Mouse (Mus musculus) embryonic facial prominence, embryonic 13.5 days (tissue): ENCODE results near the gene Safb. TPM values are rescaled to one million over a fixed set of nuclear protein-coding genes. Genes with fewer than 3 reads are reported as not detected.
"Not testable (repeated sequence)": the region's sequence is repeated elsewhere in the genome, so short reads cannot be mapped to it uniquely, and the experiment has no call there.

Experiments used
- ATAC-seq: fragments of 200-750 bp; cut with Nextera tagmentation; 2 replicates; pipeline ENCODE4 v1.8.0; 2017; ENCODE audit warnings: low read depth; ENCODE audit not compliant: insufficient number of reproducible peaks, insufficient read depth, low FRiP score, low TSS enrichment
- H3K27ac ChIP-seq: fragments of 300-500 bp; sonication (generic); 2 replicates; pipeline ENCODE4 v1.5.1; 2015; ENCODE audit warnings: moderate library complexity, mild to moderate bottlenecking, inconsistent platforms
- H3K27me3 ChIP-seq: fragments of 300-500 bp; sonication (generic); 2 replicates; pipeline ENCODE4 v1.6.1; 2015; ENCODE audit warnings: mild to moderate bottlenecking, inconsistent platforms
- H3K36me3 ChIP-seq: fragments of 300-500 bp; sonication (generic); 2 replicates; pipeline ENCODE4 v1.6.1; 2015; ENCODE audit warnings: mild to moderate bottlenecking, inconsistent platforms
- H3K4me1 ChIP-seq: fragments of 300-500 bp; sonication (generic); 2 replicates; pipeline ENCODE4 v1.6.1; 2015; ENCODE audit warnings: inconsistent platforms
- H3K4me2 ChIP-seq: fragments of 300-500 bp; sonication (generic); 2 replicates; pipeline ENCODE4 v1.6.1; 2015; ENCODE audit warnings: moderate library complexity, mild to moderate bottlenecking, inconsistent platforms
- H3K4me3 ChIP-seq: fragments of 300-500 bp; sonication (generic); 2 replicates; pipeline ENCODE4 v1.5.1; 2015; ENCODE audit warnings: mild to moderate bottlenecking, inconsistent platforms
- H3K9ac ChIP-seq: fragments of 300-500 bp; sonication (generic); 2 replicates; pipeline ENCODE4 v1.6.1; 2015; ENCODE audit warnings: mild to moderate bottlenecking, inconsistent platforms
- H3K9me3 ChIP-seq: fragments of 300-500 bp; sonication (generic); 2 replicates; pipeline ENCODE4 v1.6.1; 2016; ENCODE audit warnings: inconsistent platforms
- WGBS: fragments of 180-500 bp; shearing (Covaris S2); methylation state at CpG from one replicate; pipeline ENCODE4 v1.1.7; 2015; ENCODE audit warnings: mixed read lengths; 5-methylcytosine and 5-hydroxymethylcytosine counted together
- polyA plus RNA-seq: library from polyadenylated mRNA; unstranded; fragments of >200 nt; fragmentation: Nextera tagmentation; extraction: Ambion mirVana; gene quantifications from 2 replicates; pipeline ENCODE4 v1.2.1, GENCODE M21; 2015

Gene Safb
- polyA plus RNA-seq, 1 experiment from 2014 or later, result 119 TPM

DNA sequence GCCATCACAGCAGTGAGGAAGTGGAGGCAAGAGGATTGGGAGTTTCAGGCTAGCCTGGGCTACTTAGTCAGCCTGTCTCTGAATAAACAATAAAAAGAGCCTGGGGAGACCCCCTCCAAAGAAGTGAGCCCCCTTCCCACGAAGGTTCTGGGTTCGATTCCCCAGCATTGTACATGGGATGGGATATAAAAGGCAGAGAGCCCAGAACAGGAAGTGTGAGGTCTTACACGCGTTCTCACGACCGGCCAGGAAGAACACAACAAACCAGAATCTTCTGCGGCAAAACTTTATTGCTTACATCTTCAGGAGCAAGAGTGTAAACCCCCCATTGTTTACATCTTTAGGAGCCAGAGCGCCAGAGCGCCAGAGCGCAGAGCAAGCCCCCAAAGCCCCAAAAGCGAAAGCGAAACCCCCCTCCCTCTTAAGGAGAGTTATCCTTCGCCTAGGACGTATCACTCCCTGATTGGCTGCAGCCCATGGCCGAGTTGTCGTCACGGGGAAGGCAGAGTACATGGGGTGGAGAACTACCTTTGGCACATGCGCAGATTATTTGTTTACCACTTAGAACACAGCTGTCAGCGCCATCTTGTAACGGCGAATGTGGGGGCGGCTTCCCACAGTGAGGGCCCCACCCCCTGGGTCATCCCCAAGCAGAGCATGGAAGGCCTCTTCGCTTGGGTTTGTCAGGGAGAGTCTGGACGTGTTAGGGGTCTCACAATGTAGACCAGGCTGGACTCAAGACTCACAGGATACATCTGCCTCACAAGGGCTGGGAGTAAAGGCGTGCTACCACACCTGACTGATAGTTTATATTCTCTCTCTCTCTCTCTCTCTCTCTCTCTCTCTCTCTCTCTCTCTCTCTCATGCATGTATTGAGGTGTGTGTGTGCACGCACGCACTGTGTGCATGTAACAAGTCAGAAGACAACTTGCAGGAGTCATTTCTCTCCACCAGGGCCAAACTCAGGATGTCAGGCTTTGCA is 45.5 kb downstream of the Safb start:
- H3K4me1 ChIP-seq, result peaks cover 20% of the 10 kb centered on the region
- H3K27me3 ChIP-seq, result not testable (repeated sequence)
- 88% methylated on average over 27 of the region's 27 CpGs for WGBS

DNA sequence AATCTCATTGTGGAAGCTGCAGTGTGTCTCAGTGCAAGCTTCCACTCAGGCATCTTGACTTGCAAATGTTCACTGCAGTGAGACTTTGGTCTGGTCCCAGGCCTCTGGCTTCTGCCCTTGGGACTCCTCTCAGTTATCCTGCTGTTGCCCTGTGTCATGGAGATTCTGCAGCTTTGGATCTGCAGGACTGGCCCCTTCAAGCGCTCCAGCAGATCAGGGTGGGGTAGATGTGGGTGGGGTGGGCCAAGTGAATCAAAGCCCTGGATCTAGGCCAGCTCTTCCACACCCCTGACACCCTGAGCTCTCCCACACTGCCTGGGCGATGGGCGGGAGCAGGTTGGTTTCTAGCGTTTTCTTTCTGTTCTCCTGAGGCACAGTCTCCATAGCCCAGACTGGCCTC is 47.2 kb downstream of the Safb start:
- Histone ChIP-seq H3K9me3 (no peaks in the 10 kb centered on the region), H3K4me1 (peaks cover 9% of the 10 kb centered on the region), H3K27me3 (no peaks in the 10 kb centered on the region), H3K4me3 (no peak overlapping the region), H3K9ac (no peak overlapping the region), H3K27ac (no peak overlapping the region), H3K36me3 (no peaks in the 10 kb centered on the region), H3K4me2 (no peak overlapping the region)
- ATAC-seq, result no peak
- WGBS, result 54% methylated on average over 4 of the region's 4 CpGs

More for the DNA sequence above, 45.5 kb downstream of the Safb start:
- H3K27ac ChIP-seq, H3K4me2 ChIP-seq, ATAC-seq, H3K9ac ChIP-seq, H3K9me3 ChIP-seq, H3K36me3 ChIP-seq, H3K4me3 ChIP-seq: not testable (repeated sequence)

- H3K27ac ChIP-seq, result no peak overlapping the region
- H3K4me2 ChIP-seq, result no peak overlapping the region
- H3K36me3 ChIP-seq, result no peaks in the 10 kb centered on the region
- H3K4me3 ChIP-seq, result no peak overlapping the region
- 83% methylated on average over 6 of the region's 6 CpGs for WGBS
- H3K9ac ChIP-seq, result no peak overlapping the region
- no peaks in the 10 kb centered on the region for H3K27me3 ChIP-seq
- no peak for ATAC-seq
- no peaks in the 10 kb centered on the region for H3K4me1 ChIP-seq
- H3K9me3 ChIP-seq, result no peaks in the 10 kb centered on the region
Observed at GRCm38 (mm10) chr17:56634023-56634422, 49.4 kb downstream of the Safb start.

DNA sequence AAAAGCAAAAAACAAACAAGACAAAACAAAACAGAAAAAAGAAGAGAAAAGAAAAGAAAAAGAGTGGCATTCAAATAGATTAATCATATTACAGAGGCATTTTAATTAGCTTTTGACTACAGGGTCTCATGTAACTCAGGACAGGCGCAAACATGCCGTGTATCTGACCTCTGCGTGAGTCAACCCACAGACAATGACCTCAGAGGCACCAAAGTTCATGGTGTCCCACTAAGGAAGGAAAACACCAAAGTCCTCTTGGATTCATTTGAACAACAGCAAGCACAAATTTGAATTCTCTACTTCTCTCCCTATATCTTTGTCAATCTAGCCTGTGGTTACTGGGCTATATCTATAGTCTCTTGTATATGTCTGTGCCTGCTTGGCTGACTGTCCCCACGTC is 58.6 kb downstream of the Safb start:
- Histone ChIP-seq H3K4me1 (no peaks in the 10 kb centered on the region), H3K27me3 (no peaks in the 10 kb centered on the region), H3K27ac (no peak overlapping the region), H3K36me3 (no peaks in the 10 kb centered on the region), H3K4me2 (no peak overlapping the region), H3K9ac (no peak overlapping the region), H3K9me3 (no peaks in the 10 kb centered on the region), H3K4me3 (no peak overlapping the region)
- ATAC-seq, result no peak
- WGBS, result 78% methylated on average over 4 of the region's 4 CpGs

GRCm38 (mm10) chr17:56647546-56647945 is 62.9 kb downstream of the Safb start:
- H3K4me3 ChIP-seq, result no peak overlapping the region
- no peak for ATAC-seq
- H3K27me3 ChIP-seq, result no peaks in the 10 kb centered on the region
- no peaks in the 10 kb centered on the region for H3K36me3 ChIP-seq
- H3K4me1 ChIP-seq, result no peaks in the 10 kb centered on the region
- no peaks in the 10 kb centered on the region for H3K9me3 ChIP-seq
- H3K27ac ChIP-seq, result no peak overlapping the region
- H3K9ac ChIP-seq, result no peak overlapping the region
- no peak overlapping the region for H3K4me2 ChIP-seq
- WGBS, result 59% methylated on average over 11 of the region's 13 CpGs

DNA sequence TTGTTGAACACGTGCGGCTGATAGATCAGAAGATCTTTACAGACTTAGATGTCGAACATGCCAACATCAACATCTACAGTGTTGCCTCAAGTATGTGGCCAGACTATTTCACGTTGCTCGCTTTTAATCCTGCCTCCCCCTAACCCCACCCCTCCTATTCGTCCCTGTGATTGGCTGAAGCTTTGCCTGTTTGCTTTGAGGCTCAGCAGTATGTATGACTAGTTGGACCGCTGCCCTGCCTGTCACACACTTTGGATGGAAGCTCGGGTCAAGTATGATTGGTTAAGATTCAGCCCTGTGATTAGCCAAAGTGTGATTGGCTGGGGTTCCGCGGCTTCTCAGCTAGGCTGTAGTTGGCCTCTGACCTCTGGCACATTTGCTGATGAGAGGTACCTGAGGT is 67.2 kb downstream of the Safb start:
- no peaks in the 10 kb centered on the region for H3K27me3 ChIP-seq
- no peak overlapping the region for H3K4me3 ChIP-seq
- no peaks in the 10 kb centered on the region for H3K36me3 ChIP-seq
- ATAC-seq, result no peak
- no peaks in the 10 kb centered on the region for H3K9me3 ChIP-seq
- no peak overlapping the region for H3K27ac ChIP-seq
- H3K4me1 ChIP-seq, result no peaks in the 10 kb centered on the region
- WGBS, result 34% methylated on average over 10 of the region's 10 CpGs
- no peak overlapping the region for H3K4me2 ChIP-seq
- H3K9ac ChIP-seq, result no peak overlapping the region

DNA sequence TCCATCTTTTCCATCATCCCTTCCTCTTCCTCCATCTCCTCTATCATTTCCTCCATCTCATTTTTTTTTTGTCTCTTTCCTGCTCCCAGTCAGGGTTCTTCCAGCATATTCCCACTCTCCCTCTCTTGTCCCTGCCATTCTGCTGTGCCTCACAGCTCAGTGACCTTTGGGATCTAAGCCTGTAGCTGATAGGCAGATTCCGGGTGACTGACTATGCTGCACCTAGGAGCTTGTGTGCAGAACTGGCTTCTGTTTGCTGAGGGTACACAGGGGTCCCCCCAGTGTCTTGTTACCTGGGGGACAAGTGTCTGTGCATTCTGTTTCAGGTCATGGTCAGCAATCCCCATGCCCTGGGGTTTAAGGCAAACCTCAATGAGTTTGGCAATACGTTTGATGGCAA is 70.1 kb downstream of the Safb start:
- Histone ChIP-seq H3K4me2 (no peak overlapping the region), H3K36me3 (no peaks in the 10 kb centered on the region), H3K9me3 (no peaks in the 10 kb centered on the region), H3K4me1 (no peaks in the 10 kb centered on the region), H3K27ac (no peak overlapping the region), H3K27me3 (no peaks in the 10 kb centered on the region), H3K9ac (no peak overlapping the region), H3K4me3 (no peak overlapping the region)
- WGBS, result 76% methylated on average over 2 of the region's 2 CpGs
- no peak for ATAC-seq

GRCm38 (mm10) chr17:56655311-56655710 is 70.7 kb downstream of the Safb start:
- 82% methylated on average over 3 of the region's 3 CpGs for WGBS
- ATAC-seq, result no peak
- Histone ChIP-seq H3K9ac (no peak overlapping the region), H3K27me3 (no peaks in the 10 kb centered on the region), H3K9me3 (no peaks in the 10 kb centered on the region), H3K4me1 (no peaks in the 10 kb centered on the region), H3K27ac (no peak overlapping the region), H3K4me2 (no peak overlapping the region), H3K4me3 (no peak overlapping the region), H3K36me3 (no peaks in the 10 kb centered on the region)

Other genes starting within 250 kb of the Safb start
- 120 and 121 TPM in 2 replicates for gene Ptprs, start 108.3 kb upstream of the Safb start, polyA plus RNA-seq
- gene Znrf4, start 72.4 kb upstream of the Safb start, polyA plus RNA-seq, result not detected in 2 replicates
- 3.9 and 5.4 TPM in 2 replicates for gene Gm20219, start 30.4 kb upstream of the Safb start, polyA plus RNA-seq
- 97.6 and 103 TPM in 2 replicates for gene Safb2, start 240 bp upstream of the Safb start, polyA plus RNA-seq
- 254 and 258 TPM in 2 replicates for gene 2410015M20Rik, start 24.9 kb downstream of the Safb start, polyA plus RNA-seq
- gene Rpl36, start 28.6 kb downstream of the Safb start, polyA plus RNA-seq, result 1,916 and 1,978 TPM in 2 replicates
- 50.9 and 53.7 TPM in 2 replicates for gene Lonp1, start 42.1 kb downstream of the Safb start, polyA plus RNA-seq
- 0.66 and 0.94 TPM in 2 replicates for gene Catsperd, start 43.3 kb downstream of the Safb start, polyA plus RNA-seq
- 98.4 and 105 TPM in 2 replicates for gene Ranbp3, start 88.5 kb downstream of the Safb start, polyA plus RNA-seq
- 397 and 420 TPM in 2 replicates for gene Ndufa11, start 132.9 kb downstream of the Safb start, polyA plus RNA-seq
- gene Vmac, start 133.2 kb downstream of the Safb start, polyA plus RNA-seq, result 19.2 and 24.6 TPM in 2 replicates
- 17.7 and 18.4 TPM in 2 replicates for gene Nrtn, start 172.7 kb downstream of the Safb start, polyA plus RNA-seq
- gene Dus3l, start 179.9 kb downstream of the Safb start, polyA plus RNA-seq, result 40.5 and 46.5 TPM in 2 replicates
- gene Prr22, start 185.4 kb downstream of the Safb start, polyA plus RNA-seq, result 1.2 and 1.7 TPM in 2 replicates
- gene Rfx2, start 246.2 kb downstream of the Safb start, polyA plus RNA-seq, result 4.5 and 5.2 TPM in 2 replicates